Mouse (Mus musculus): ENCODE measurements around the gene Urm1.

- no peak for TF ChIP-seq POLR2A (IDR thresholded peaks at IDR 0.05; ENCODE audit: control insufficient read depth, extremely low read depth, insufficient read depth, low read length, poor library complexity)
- no peak for TF ChIP-seq CTCF (IDR thresholded peaks at IDR 0.05; ENCODE audit: borderline replicate concordance, control insufficient read depth, extremely low read depth, insufficient read depth, low read length, poor library complexity)
These were observed 19.6 kb downstream of the Urm1 start for GRCm38 (mm10) chr2:29839460-29839859.
